Mouse (Mus musculus) mouse embryonic stem cell (cell line): Measurements from ENCODE around the gene Mtch1.

Experiments used
- in situ Hi-C, 2 experiments: fragments of 300-500 bp; cut with MboI; formaldehyde crosslinking; loops; 1 replicate in 1 of 2; 3 replicates in 1 of 2; pipeline ENCODE4 v1.14.3; 2019 to 2020; ENCODE audit warnings: low sequenced_read_pairs in 2 of 2, low pct_unique_long_range_greater_than_20kb in 1 of 2, mixed read lengths in 1 of 2; ENCODE audit not compliant: unreplicated experiment in 1 of 2

The Mtch1 gene

GRCm38 (mm10) chr17:29299282-29299681 lies 48.5 kb downstream of the Mtch1 start:
- in situ Hi-C loops: no loop called here

DNA sequence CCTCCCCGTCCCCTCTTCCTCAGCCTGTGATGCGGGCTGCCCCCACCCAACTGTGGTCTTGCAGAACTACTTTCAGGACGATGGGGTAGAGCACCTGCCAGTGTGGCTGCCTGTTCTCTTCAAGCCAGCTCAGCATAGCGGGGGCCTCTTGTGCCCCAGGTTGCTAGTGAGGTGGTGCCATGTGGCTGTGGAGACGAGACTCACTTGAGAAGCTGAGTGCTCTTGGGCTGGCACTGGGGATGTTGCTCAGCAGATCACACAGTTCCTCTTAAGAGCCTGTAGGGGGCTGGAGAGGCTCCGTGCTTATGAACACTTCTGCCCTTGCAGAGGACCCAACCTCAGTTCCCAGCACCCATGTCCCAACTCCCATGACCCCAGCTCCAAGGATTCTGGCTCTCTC lies 49.9 kb downstream of the Mtch1 start:
- in situ Hi-C loops: no loop called here

DNA sequence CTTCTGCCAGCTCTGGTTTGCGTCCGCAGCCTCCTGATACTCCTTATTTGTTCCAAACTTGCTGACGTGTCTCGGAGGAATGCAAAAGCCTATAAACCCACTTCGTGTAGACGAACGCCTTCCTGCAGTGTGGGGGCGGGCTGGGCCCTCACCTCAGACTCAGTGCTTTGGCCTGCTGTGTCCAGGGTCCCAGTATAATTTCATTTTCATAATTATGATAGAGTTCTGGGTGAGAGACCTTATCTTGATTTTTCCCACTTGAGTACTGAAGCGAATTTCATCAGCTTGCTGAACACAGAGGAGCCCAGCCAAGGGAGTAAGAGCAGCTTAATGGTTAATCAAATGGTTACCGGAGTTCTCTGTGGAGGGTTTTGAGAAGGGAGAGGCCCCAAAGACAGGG lies 50.4 kb downstream of the Mtch1 start:
- in situ Hi-C loops: no loop called here

GRCm38 (mm10) chr17:29295835-29296234 lies 51.9 kb downstream of the Mtch1 start:
- in situ Hi-C loops: no loop called here

DNA sequence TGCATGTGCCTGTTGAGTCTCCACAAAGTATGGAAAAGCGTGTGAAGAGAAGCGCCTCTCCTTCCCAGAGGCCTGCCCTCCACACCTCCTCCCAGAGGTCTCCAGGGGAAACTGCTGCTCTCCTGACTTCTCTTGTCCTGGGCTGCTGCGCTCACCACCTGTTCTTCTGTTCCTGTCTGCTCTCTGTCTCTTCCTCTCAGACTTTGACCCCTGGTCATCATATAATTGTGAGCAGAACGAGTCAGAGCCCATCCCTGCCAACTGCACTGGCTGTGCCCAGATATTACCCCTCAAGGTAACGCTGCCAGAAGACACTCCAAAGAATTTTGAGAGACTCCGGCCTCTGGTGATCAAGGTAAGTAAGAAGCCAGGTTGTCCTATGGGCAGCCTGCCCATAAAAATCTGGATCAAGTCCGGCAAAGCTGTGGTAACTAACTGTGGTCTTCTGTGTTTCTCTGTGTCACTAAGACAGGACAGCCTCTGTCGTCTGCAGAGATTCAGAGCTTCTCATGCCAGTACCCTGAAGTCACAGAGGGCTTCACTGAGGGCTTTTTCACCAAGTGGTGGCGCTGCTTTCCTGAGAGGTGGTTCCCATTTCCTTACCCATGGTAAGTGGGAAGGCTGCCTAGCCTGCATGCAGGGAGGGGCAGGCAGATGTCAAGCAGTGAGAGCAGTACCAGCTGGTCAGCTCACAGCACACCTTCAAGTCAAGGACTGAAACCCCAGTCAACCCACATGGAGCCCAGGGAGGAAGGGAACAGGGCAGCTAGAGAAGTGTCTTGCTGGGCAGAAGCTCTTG lies 53.7 kb downstream of the Mtch1 start:
- in situ Hi-C loops: no loop called here

- in situ Hi-C loops: no loop called here
Measured at GRCm38 (mm10) chr17:29292996-29293395, 54.7 kb downstream of the Mtch1 start.

- in situ Hi-C loops: no loop called here
Measured at GRCm38 (mm10) chr17:29291793-29292192, 55.9 kb downstream of the Mtch1 start.

DNA sequence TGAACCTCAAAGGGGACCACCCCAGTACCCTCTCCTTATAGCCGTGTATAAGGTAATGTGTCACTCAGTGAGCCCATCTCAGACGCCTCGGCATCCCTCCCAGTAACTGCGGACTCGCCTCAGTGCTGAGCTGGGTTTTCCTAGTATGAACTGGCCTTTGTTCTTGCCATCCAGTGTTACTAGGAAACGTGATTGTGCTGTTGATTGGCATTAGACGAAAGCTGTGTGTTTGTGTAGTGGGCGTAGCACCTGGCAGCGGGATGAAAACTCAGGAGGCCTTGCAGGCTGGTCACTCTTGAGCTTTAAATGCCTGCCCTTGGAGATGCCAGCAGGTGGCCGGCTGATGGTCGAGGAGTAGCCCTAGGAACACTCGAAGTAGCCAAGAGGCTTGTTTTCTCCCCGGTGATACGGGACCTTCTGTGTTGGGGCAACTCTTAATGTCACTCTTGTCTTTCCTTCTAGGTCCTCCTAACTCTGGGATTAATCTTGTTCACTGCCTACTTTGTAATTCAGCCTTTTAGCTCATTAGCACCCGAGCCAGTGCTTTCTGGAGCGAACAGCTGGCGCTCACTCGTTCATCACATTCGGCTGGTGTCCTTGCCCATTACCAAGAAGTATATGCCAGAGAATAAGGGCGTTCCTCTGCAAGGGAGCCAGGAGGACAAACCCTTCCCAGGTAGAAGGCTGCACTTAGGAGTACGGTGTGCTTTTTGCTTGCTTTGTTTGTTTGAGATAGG lies 65.3 kb downstream of the Mtch1 start:
- in situ Hi-C loops: no loop called here
